Mouse (Mus musculus) heart, postnatal 0 days (tissue): Measurements from ENCODE around the gene Mdm1. TPM values are rescaled to one million over a fixed set of nuclear protein-coding genes. Genes with fewer than 3 reads are reported as not detected.
A peak's percentile ranks its signal among the peaks of the same experiment; 100 is the strongest.

Experiments used
- ATAC-seq: fragments of 200-750 bp; cut with Nextera tagmentation; 2 replicates; pipeline ENCODE4 v1.8.0; 2017; ENCODE audit warnings: low read depth, moderate number of reproducible peaks, moderate library complexity; ENCODE audit not compliant: insufficient read depth
- DNase-seq: peaks from one replicate; pipeline ENCODE4 v3.0.0-alpha.2; 2016; ENCODE audit warnings: low spot score
- H3K27ac ChIP-seq: fragments of 300-500 bp; sonication (generic); 2 replicates; pipeline ENCODE4 v1.5.1; 2014; ENCODE audit warnings: low read depth, mild to moderate bottlenecking
- H3K27me3 ChIP-seq: fragments of 300-500 bp; sonication (generic); 2 replicates; pipeline ENCODE4 v1.6.1; 2014; ENCODE audit warnings: low read length, mixed read lengths; ENCODE audit not compliant: control insufficient read depth, insufficient read depth
- H3K36me3 ChIP-seq: fragments of 300-500 bp; sonication (generic); replicated peaks from 2 replicates; pipeline ENCODE4 v1.6.1; 2014; ENCODE audit warnings: low read length, mixed read lengths; ENCODE audit not compliant: control insufficient read depth, insufficient read depth
- H3K4me1 ChIP-seq: fragments of 300-500 bp; sonication (generic); 2 replicates; pipeline ENCODE4 v1.6.1; 2014; ENCODE audit warnings: antibody characterized with exemption; ENCODE audit not compliant: control insufficient read depth, insufficient read depth
- H3K4me2 ChIP-seq: fragments of 300-500 bp; sonication (generic); 2 replicates; pipeline ENCODE4 v1.6.1; 2014; ENCODE audit warnings: low read depth, mild to moderate bottlenecking, low read length, moderate library complexity
- H3K4me3 ChIP-seq: fragments of 300-500 bp; sonication (generic); 2 replicates; pipeline ENCODE4 v1.5.1; 2014; ENCODE audit warnings: low read depth, low read length
- H3K9ac ChIP-seq: fragments of 300-500 bp; sonication (generic); replicated peaks from 2 replicates; pipeline ENCODE4 v1.6.1; 2014; ENCODE audit warnings: low read depth, low read length, mixed read lengths
- H3K9me3 ChIP-seq: fragments of 300-500 bp; sonication (generic); replicated peaks from 2 replicates; pipeline ENCODE4 v1.6.1; 2016; ENCODE audit warnings: low read length; ENCODE audit not compliant: control insufficient read depth
- CTCF ChIP-seq: IDR thresholded peaks from 2 replicates; pipeline ENCODE4 v1.5.1; 2016; ENCODE audit warnings: antibody characterized with exemption, control low read depth, low read depth
- EP300 ChIP-seq: IDR thresholded peaks from 2 replicates; pipeline ENCODE4 v1.6.1; 2016; ENCODE audit warnings: antibody characterized with exemption, low read depth
- WGBS: fragments of 180-500 bp; shearing (Covaris S2); extraction: QIAGEN DNeasy Blood & Tissue Kit; methylation state at CpG from one replicate; pipeline ENCODE4 v1.1.7; 2014; 5-methylcytosine and 5-hydroxymethylcytosine counted together
- polyA plus RNA-seq: library from polyadenylated mRNA; unstranded; fragments of >200 nt; fragmentation: Nextera tagmentation; extraction: Ambion mirVana; gene quantifications from 2 replicates; pipeline ENCODE4 v1.2.1, GENCODE M21; 2015
- total RNA-seq: library from RNA; depleted of rRNA; stranded (reverse); fragments of >200 nt; gene quantifications from 2 replicates; pipeline ENCODE4 v1.2.3, GENCODE M21; 2014; ENCODE audit warnings: low replicate concordance

Gene Mdm1
- total and polyA plus RNA-seq, 2 experiments from 2014 or later, result 8.0 to 8.9 TPM

GRCm38 (mm10) chr10:118100570-118100969 lies 41.0 kb upstream of the Mdm1 start:
- WGBS, result 60% methylated on average over 5 of the region's 5 CpGs
- no peak overlapping the region for H3K4me2 ChIP-seq
- 0 out of 2 replicates have a peak, but pooled peaks cover 5% of the 10 kb centered on the region for H3K9me3 ChIP-seq
- no peak overlapping the region for H3K9ac ChIP-seq
- H3K27ac ChIP-seq, result no peak overlapping the region
- no peak overlapping the region for H3K4me3 ChIP-seq
- H3K4me1 ChIP-seq, result 0 out of 2 replicates have a peak, but pooled peaks cover 3% of the 10 kb centered on the region
- H3K27me3 ChIP-seq, result no peaks in the 10 kb centered on the region
- H3K36me3 ChIP-seq, result no peaks in the 10 kb centered on the region
- no peak for TF ChIP-seq EP300
- TF ChIP-seq CTCF, result no peak
- no peak for ATAC-seq
- no peak for DNase-seq

- H3K27me3 ChIP-seq, result no peaks in the 10 kb centered on the region
- H3K4me1 ChIP-seq, result 0 out of 2 replicates have a peak, but pooled peaks cover 3% of the 10 kb centered on the region
- ATAC-seq (no peak), DNase-seq (no peak)
- H3K36me3 ChIP-seq, result no peaks in the 10 kb centered on the region
- 0 out of 2 replicates have a peak, but pooled peaks cover 5% of the 10 kb centered on the region for H3K9me3 ChIP-seq
- no peak overlapping the region for H3K27ac ChIP-seq
- no peak overlapping the region for H3K4me2 ChIP-seq
- 74% methylated on average over 2 of the region's 2 CpGs for WGBS
- H3K4me3 ChIP-seq, result no peak overlapping the region
- no peak overlapping the region for H3K9ac ChIP-seq
- TF ChIP-seq EP300 (no peak), CTCF (no peak)
Observed at GRCm38 (mm10) chr10:118101056-118101455, 40.6 kb upstream of the Mdm1 start.

DNA sequence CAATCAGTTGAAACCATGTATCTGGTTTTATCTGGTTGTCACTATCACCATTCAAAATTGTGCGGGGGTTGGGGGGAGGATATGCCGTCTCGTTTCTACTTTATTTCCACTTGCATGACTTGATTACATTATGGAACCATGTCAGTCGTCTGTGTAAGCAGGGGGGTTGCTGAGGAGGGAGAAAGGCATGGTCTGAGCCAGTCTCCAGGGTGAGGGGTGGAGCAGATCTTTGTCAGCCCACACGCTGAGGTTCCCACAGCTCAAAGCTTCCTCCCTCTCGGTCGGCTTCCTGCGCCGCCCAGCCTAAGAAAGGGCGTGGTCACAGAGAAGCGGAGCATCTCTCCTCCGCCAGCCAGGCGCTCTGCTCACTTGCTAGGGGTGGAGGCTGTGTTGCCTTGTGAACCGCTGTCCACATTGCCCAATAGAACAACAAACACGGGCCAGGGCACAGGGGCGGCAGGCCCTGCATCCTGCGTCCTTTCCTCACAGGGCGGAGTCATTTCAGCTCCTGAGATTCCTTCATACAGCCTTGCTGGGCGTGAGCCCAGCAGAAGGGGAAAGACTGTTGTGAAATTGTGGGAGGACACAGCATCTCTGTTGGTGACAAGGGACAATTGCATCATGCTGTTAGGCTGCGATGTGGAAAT lies 38.5 kb upstream of the Mdm1 start:
- DNase-seq, result peak; percentile 87
- Histone ChIP-seq H3K4me1 (0 out of 2 replicates have a peak, but pooled peaks cover 3% of the 10 kb centered on the region), H3K27me3 (no peaks in the 10 kb centered on the region), H3K27ac (peak overlapping the region; percentile 48), H3K36me3 (no peaks in the 10 kb centered on the region), H3K4me2 (peak overlapping the region; percentile 73), H3K9ac (peak overlapping the region; percentile 33; the same call in 1 of the 2 replicates), H3K4me3 (peak overlapping the region; percentile 45), H3K9me3 (no peaks in the 10 kb centered on the region)
- 1% methylated on average over 20 of the region's 20 CpGs for WGBS
- TF ChIP-seq CTCF (no peak), EP300 (no peak)
- ATAC-seq, result peak; percentile 96

- Histone ChIP-seq H3K9me3 (no peaks in the 10 kb centered on the region), H3K9ac (no peak overlapping the region), H3K4me3 (no peak overlapping the region), H3K27me3 (no peaks in the 10 kb centered on the region), H3K36me3 (no peaks in the 10 kb centered on the region), H3K4me2 (no peak overlapping the region), H3K27ac (peak overlapping the region; percentile 48; the same call in 1 of the 2 replicates), H3K4me1 (0 out of 2 replicates have a peak, but pooled peaks cover 3% of the 10 kb centered on the region)
- TF ChIP-seq EP300, result no peak
- no peak for TF ChIP-seq CTCF
- WGBS, result 70% methylated on average over 10 of the region's 10 CpGs
- ATAC-seq (no peak), DNase-seq (no peak)
Observed at GRCm38 (mm10) chr10:118103906-118104305, 37.7 kb upstream of the Mdm1 start.

GRCm38 (mm10) chr10:118107031-118107430 lies 34.6 kb upstream of the Mdm1 start:
- no peak for TF ChIP-seq EP300
- TF ChIP-seq CTCF, result no peak
- Histone ChIP-seq H3K4me2 (no peak overlapping the region), H3K27ac (no peak overlapping the region), H3K4me3 (no peak overlapping the region), H3K9ac (no peak overlapping the region), H3K9me3 (no peaks in the 10 kb centered on the region), H3K27me3 (no peaks in the 10 kb centered on the region), H3K36me3 (no peaks in the 10 kb centered on the region), H3K4me1 (0 out of 2 replicates have a peak, but pooled peaks cover 3% of the 10 kb centered on the region)
- WGBS, result 69% methylated on average over 9 of the region's 9 CpGs
- ATAC-seq, result no peak
- DNase-seq, result no peak
